Mouse (Mus musculus) kidney, adult 2 months (tissue): ENCODE measurements around the gene Hmgb2. TPM values are rescaled to one million over a fixed set of nuclear protein-coding genes. Genes with fewer than 3 reads are reported as not detected.

Experiments
- DNase-seq: peaks from one replicate; pipeline ENCODE4 v3.0.0; 2021
- H3K27ac ChIP-seq: fragments of 200-500 bp; 2 replicates; pipeline ENCODE4 v1.5.1; 2012; ENCODE audit warnings: low read depth, low read length, control low read depth, inconsistent platforms; ENCODE audit not compliant: insufficient read depth
- H3K27me3 ChIP-seq: fragments of 200-500 bp; replicated peaks from 2 replicates; pipeline ENCODE4 v1.6.1; 2012; ENCODE audit warnings: mild to moderate bottlenecking, moderate library complexity, low read length, inconsistent platforms; ENCODE audit not compliant: control insufficient read depth, insufficient read depth
- H3K36me3 ChIP-seq: fragments of 200-500 bp; 2 replicates; pipeline ENCODE4 v1.6.1; 2012; ENCODE audit warnings: mild to moderate bottlenecking, moderate library complexity, low read length, inconsistent platforms; ENCODE audit not compliant: control insufficient read depth, insufficient read depth
- H3K4me1 ChIP-seq: fragments of 200-500 bp; 2 replicates; pipeline ENCODE4 v1.6.1; 2011; ENCODE audit warnings: low read length; ENCODE audit not compliant: control insufficient read depth, insufficient read depth
- H3K4me3 ChIP-seq: fragments of 200-500 bp; 2 replicates; pipeline ENCODE4 v1.5.1; 2011; ENCODE audit warnings: mild to moderate bottlenecking, low read depth, low read length, control low read depth; ENCODE audit not compliant: insufficient read depth
- CTCF ChIP-seq: fragments of 200-500 bp; conservative IDR thresholded peaks from 2 replicates; pipeline ENCODE4 v1.5.1; 2011; ENCODE audit warnings: low read depth, mild to moderate bottlenecking, control low read depth, low read length, moderate library complexity, mixed read lengths; ENCODE audit not compliant: insufficient read depth, insufficient read length
- POLR2A ChIP-seq: fragments of 200-500 bp; IDR thresholded peaks from one replicate; pipeline ENCODE4 v1.6.1; 2011; ENCODE audit warnings: low read depth, low read length, control low read depth
- WGBS: fragments of 180-500 bp; shearing (Covaris S2); methylation state at CpG from one replicate; pipeline ENCODE4 v1.1.7; 2018; 5-methylcytosine and 5-hydroxymethylcytosine counted together
- polyA plus RNA-seq: library from polyadenylated mRNA; depleted of rRNA; stranded (reverse); fragments of >200 nt; gene quantifications from 2 replicates; pipeline ENCODE4 v1.2.3, GENCODE M21; 2012

The Hmgb2 gene
- polyA plus RNA-seq, 1 experiment = 6.8 TPM

- no peaks in the 10 kb centered on the region for H3K27me3 ChIP-seq
- H3K36me3 ChIP-seq = no peaks in the 10 kb centered on the region
- TF ChIP-seq CTCF (peak; percentile 87), POLR2A (no peak)
- peak; percentile 93 for DNase-seq
- WGBS = 13% methylated on average over 15 of the region's 15 CpGs
- H3K4me1 ChIP-seq = no peaks in the 10 kb centered on the region; the same call in 1 of the 2 replicates
- peak overlapping the region; percentile 77 for H3K27ac ChIP-seq
- H3K4me3 ChIP-seq = peak overlapping the region; percentile 35
Measured at GRCm38 (mm10) chr8:57530666-57531349, 19.1 kb downstream of the Hmgb2 start.

- no peak for DNase-seq
- H3K36me3 ChIP-seq = peaks cover 2% of the 10 kb centered on the region
- no peak for TF ChIP-seq CTCF
- no peak for TF ChIP-seq POLR2A
- H3K4me3 ChIP-seq = no peak overlapping the region
- no peaks in the 10 kb centered on the region; the same call in 1 of the 2 replicates for H3K4me1 ChIP-seq
- 84% methylated on average over 2 of the region's 2 CpGs for WGBS
- H3K27me3 ChIP-seq = no peaks in the 10 kb centered on the region
- no peak overlapping the region for H3K27ac ChIP-seq
Measured at GRCm38 (mm10) chr8:57532223-57532622, 20.5 kb downstream of the Hmgb2 start.

- Histone ChIP-seq H3K36me3 (peaks cover 2% of the 10 kb centered on the region), H3K4me3 (no peak overlapping the region), H3K27ac (no peak overlapping the region), H3K4me1 (no peaks in the 10 kb centered on the region; the same call in 1 of the 2 replicates), H3K27me3 (no peaks in the 10 kb centered on the region)
- TF ChIP-seq CTCF (no peak), POLR2A (no peak)
- WGBS = 97% methylated on average over 4 of the region's 4 CpGs
- no peak for DNase-seq
Measured at GRCm38 (mm10) chr8:57533106-57533505, 21.4 kb downstream of the Hmgb2 start.

GRCm38 (mm10) chr8:57534495-57534894, 22.8 kb downstream of the Hmgb2 start:
- 56% methylated on average over 4 of the region's 4 CpGs for WGBS
- Histone ChIP-seq H3K36me3 (peaks cover 2% of the 10 kb centered on the region), H3K4me3 (no peak overlapping the region), H3K27me3 (no peaks in the 10 kb centered on the region), H3K27ac (no peak overlapping the region), H3K4me1 (no peaks in the 10 kb centered on the region; the same call in 1 of the 2 replicates)
- DNase-seq = no peak
- no peak for TF ChIP-seq CTCF
- no peak for TF ChIP-seq POLR2A

GRCm38 (mm10) chr8:57536167-57536566, 24.5 kb downstream of the Hmgb2 start:
- Histone ChIP-seq H3K4me3 (no peak overlapping the region), H3K36me3 (peaks cover 2% of the 10 kb centered on the region), H3K4me1 (no peaks in the 10 kb centered on the region; the same call in 1 of the 2 replicates), H3K27me3 (no peaks in the 10 kb centered on the region), H3K27ac (no peak overlapping the region)
- no peak for DNase-seq
- no peak for TF ChIP-seq POLR2A
- TF ChIP-seq CTCF = no peak
- WGBS = 95% methylated on average over 6 of the region's 6 CpGs

- Histone ChIP-seq H3K36me3 (peaks cover 2% of the 10 kb centered on the region), H3K4me1 (no peaks in the 10 kb centered on the region), H3K27ac (no peak overlapping the region), H3K27me3 (no peaks in the 10 kb centered on the region), H3K4me3 (no peak overlapping the region)
- TF ChIP-seq CTCF (no peak), POLR2A (no peak)
- WGBS = 87% methylated on average over 7 of the region's 7 CpGs
- DNase-seq = no peak
Measured at GRCm38 (mm10) chr8:57538601-57539000, 26.9 kb downstream of the Hmgb2 start.

GRCm38 (mm10) chr8:57540110-57540838, 28.6 kb downstream of the Hmgb2 start:
- H3K27ac ChIP-seq = no peak overlapping the region
- DNase-seq = peak; percentile 65
- 48% methylated on average over 12 of the region's 12 CpGs for WGBS
- H3K27me3 ChIP-seq = no peaks in the 10 kb centered on the region
- peaks cover 2% of the 10 kb centered on the region for H3K36me3 ChIP-seq
- no peak overlapping the region for H3K4me3 ChIP-seq
- no peaks in the 10 kb centered on the region for H3K4me1 ChIP-seq
- TF ChIP-seq CTCF (peak; percentile 46; the same call in 1 of the 2 replicates), POLR2A (no peak)
